In genomic region chr1:88654521-88655472, GRCm38 (mm10) we compare ENCODE assay signal across 10 mouse cellular contexts. TPM values are rescaled to one million over a fixed set of nuclear protein-coding genes. Genes with fewer than 3 reads are reported as not detected.
DNase-seq lines count a peak whose midpoint lies in the region; ATAC-seq and TF ChIP-seq lines count a peak whose summit lies in the region.
"Had no signal": no experiment of that assay in that cellular context is flagged by ENCODE, and none has a peak within 500 bp of the region (broad histone marks: within the 10 kb centered on the region; RNA-seq: fewer than 3 reads in every experiment).

No protein-coding gene starts in this region.

- no peak overlapping the region for H3K27ac ChIP-seq in heart, adult 2 months
- H3K27ac ChIP-seq in heart, embryonic 10.5 days, result no peak overlapping the region
- H3K27ac ChIP-seq in heart, embryonic 12.5 days (ENCODE audit: poor library complexity, severe bottlenecking), result no peak overlapping the region
- no peak overlapping the region for H3K27ac ChIP-seq in intestine, embryonic 16.5 days (ENCODE audit: low read length)
- H3K27ac ChIP-seq: layer of hippocampus, adult 2 months had no signal

- no peak for TF ChIP-seq POLR2A in heart, adult 2 months (IDR thresholded peaks at IDR 0.05; ENCODE audit: insufficient read depth, low read depth, low read length)

- TF ChIP-seq CTCF in heart, adult 2 months (IDR thresholded peaks at IDR 0.05), result no peak

- intact Hi-C loops in heart, adult 2 months (cut with DNase I), result loop anchor here (5.0 kb wide), 1 partner anchor 92 kb away; no protein-coding TSS in a partner anchor

- no peaks in the 10 kb centered on the region for H3K27me3 ChIP-seq in heart, adult 2 months (ENCODE audit: control insufficient read depth, insufficient read depth, low read length)
- H3K27me3 ChIP-seq in heart, embryonic 10.5 days (ENCODE audit: insufficient read depth, poor library complexity, severe bottlenecking), result no peaks in the 10 kb centered on the region
- H3K27me3 ChIP-seq in heart, embryonic 12.5 days (replicated peaks), result no peaks in the 10 kb centered on the region
- peaks cover 20% of the 10 kb centered on the region for H3K27me3 ChIP-seq in megakaryocyte, embryonic 14.5 days (replicated peaks)
- H3K27me3 ChIP-seq in intestine, embryonic 16.5 days (replicated peaks; ENCODE audit: control insufficient read depth, insufficient read depth, low read length), result no peaks in the 10 kb centered on the region

- peak; percentile 36 to 50 for DNase-seq in heart, adult 2 months
- no peak for DNase-seq in heart, embryonic 10.5 days (ENCODE audit: low spot score)
- peak; percentile 86 to 90 for DNase-seq in thymus, postnatal 10 days (ENCODE audit: low spot score in 2 of 2)
- DNase-seq in adrenal gland, adult 2 months, result no peak
- DNase-seq in layer of hippocampus, adult 11-12 months (ENCODE audit: low spot score), result no peak

- H3K4me2 ChIP-seq in heart, embryonic 12.5 days, result no peak overlapping the region
- H3K4me2 ChIP-seq in intestine, embryonic 16.5 days (ENCODE audit: low read depth, low read length), result no peak overlapping the region

- WGBS in heart, adult 2 months, result 64% methylated on average over 9 of the region's 9 CpGs
- WGBS in heart, embryonic 10.5 days, result 66% methylated on average over 9 of the region's 9 CpGs
- 60% methylated on average over 9 of the region's 9 CpGs for WGBS in heart, embryonic 12.5 days
- 75% methylated on average over 9 of the region's 9 CpGs for WGBS in intestine, embryonic 16.5 days

- no peaks in the 10 kb centered on the region for H3K9me3 ChIP-seq in heart, embryonic 10.5 days
- no peaks in the 10 kb centered on the region for H3K9me3 ChIP-seq in heart, embryonic 12.5 days (replicated peaks)
- no peaks in the 10 kb centered on the region for H3K9me3 ChIP-seq in megakaryocyte, embryonic 14.5 days
- H3K9me3 ChIP-seq in intestine, embryonic 16.5 days (ENCODE audit: control insufficient read depth, low read length), result no peaks in the 10 kb centered on the region
- H3K9me3 ChIP-seq: G1E had no signal

- H3K79me2 ChIP-seq in heart, adult 2 months (replicated peaks; ENCODE audit: control insufficient read depth, insufficient read depth, low read length), result no peaks in the 10 kb centered on the region

- no peak for TF ChIP-seq EP300 in heart, adult 2 months (IDR thresholded peaks at IDR 0.05; ENCODE audit: insufficient read depth, low read depth, low read length)

- ATAC-seq in heart, embryonic 12.5 days (ENCODE audit: insufficient number of reproducible peaks, low FRiP score), result 0 out of 2 replicates have a peak, but pooled peaks have one; percentile 39
- ATAC-seq in intestine, embryonic 16.5 days, result no peak

- H3K36me3 ChIP-seq in heart, adult 2 months (ENCODE audit: control insufficient read depth, insufficient read depth, low read length), result 0 out of 2 replicates have a peak, but pooled peaks cover 2% of the 10 kb centered on the region
- H3K36me3 ChIP-seq in heart, embryonic 10.5 days, result no peaks in the 10 kb centered on the region
- H3K36me3 ChIP-seq in heart, embryonic 12.5 days, result no peaks in the 10 kb centered on the region
- H3K36me3 ChIP-seq in megakaryocyte, embryonic 14.5 days (replicated peaks; ENCODE audit: low read length), result no peaks in the 10 kb centered on the region
- H3K36me3 ChIP-seq in intestine, embryonic 16.5 days (ENCODE audit: control insufficient read depth, insufficient read depth, low read length), result no peaks in the 10 kb centered on the region
- H3K36me3 ChIP-seq: G1E had no signal

- peaks cover 25% of the 10 kb centered on the region for H3K4me1 ChIP-seq in heart, adult 2 months (ENCODE audit: control insufficient read depth, insufficient read depth, low read length)
- peaks cover 11% of the 10 kb centered on the region; the same call in 1 of the 2 replicates for H3K4me1 ChIP-seq in heart, embryonic 10.5 days
- peaks cover 16% of the 10 kb centered on the region; the same call in 1 of the 2 replicates for H3K4me1 ChIP-seq in heart, embryonic 12.5 days (replicated peaks)
- peaks cover 42% of the 10 kb centered on the region for H3K4me1 ChIP-seq in megakaryocyte, embryonic 14.5 days
- no peaks in the 10 kb centered on the region for H3K4me1 ChIP-seq in intestine, embryonic 16.5 days (ENCODE audit: control insufficient read depth, insufficient read depth, low read length)

- H3K9ac ChIP-seq in heart, adult 2 months (ENCODE audit: low read depth, low read length), result no peak overlapping the region
- H3K9ac ChIP-seq in heart, embryonic 12.5 days, result no peak overlapping the region
- H3K9ac ChIP-seq in intestine, embryonic 16.5 days (ENCODE audit: low read depth, low read length), result no peak overlapping the region

- H3K4me3 ChIP-seq in heart, adult 2 months, result no peak overlapping the region
- no peak overlapping the region for H3K4me3 ChIP-seq in heart, embryonic 10.5 days
- no peak overlapping the region for H3K4me3 ChIP-seq in heart, embryonic 12.5 days
- peak overlapping the region; percentile 54 for H3K4me3 ChIP-seq in megakaryocyte, embryonic 14.5 days (replicated peaks)
- H3K4me3 ChIP-seq in intestine, embryonic 16.5 days (ENCODE audit: low read length), result no peak overlapping the region
- H3K4me3 ChIP-seq: layer of hippocampus, adult 2 months had no signal

RNA-seq across cellular contexts. Expression of gene Arl4c, which starts 47.2 kb away (rescaled TPM):
- total RNA-seq in heart, adult 2 months (2021), result 1 to 10 TPM; 4.5 to 4.9 TPM
- polyA plus RNA-seq in heart, adult 2 months (2012; rRNA removed), result 3.4 and 3.6 TPM in 2 replicates
- 9.2 and 16.0 TPM in 2 replicates for polyA plus RNA-seq in heart, embryonic 10.5 days (2016; fragmentation: Nextera tagmentation; extraction: Ambion mirVana)
- 12.1 and 12.6 TPM in 2 replicates for polyA plus RNA-seq in heart, embryonic 12.5 days (2016; fragmentation: Nextera tagmentation; extraction: Ambion mirVana)
- 1.2 and 11.0 TPM in 2 replicates for polyA plus RNA-seq in megakaryocyte, embryonic 14.5 days (2012; ENCODE audit: insufficient read depth, low replicate concordance)
- total RNA-seq in adrenal gland, adult 2 months (2021), result 10 to 100 TPM in 1 of 2 experiments, 1 to 10 TPM in 1; 7.3 to 14.8 TPM
- polyA plus RNA-seq in adrenal gland, adult 2 months (2012; rRNA removed), result 12.3 and 14.3 TPM in 2 replicates
- 3.5 and 3.6 TPM in 2 replicates for polyA plus RNA-seq in intestine, embryonic 16.5 days (2015; fragmentation: Nextera tagmentation; extraction: Ambion mirVana)
- polyA plus RNA-seq: G1E had no signal

Comparison
In these comparisons a context has a peak if more than half of its experiments do, and no peak if none do; other contexts are left out.
1. DNase-seq: peak in heart, adult 2 months (2 of 2) and thymus, postnatal 10 days (2 of 2); none in heart, embryonic 10.5 days (single experiment), adrenal gland, adult 2 months (single experiment) and layer of hippocampus, adult 11-12 months (single experiment).